Mouse (Mus musculus) telencephalon, adult 2 months (tissue): ENCODE measurements around the gene Atp11a.
A peak's percentile ranks its signal among the peaks of the same experiment; 100 is the strongest.

ENCODE experiments used
- DNase-seq: peaks from one replicate; pipeline ENCODE4 v3.0.0-alpha.2; 2011; ENCODE audit warnings: low read depth, low spot score

Atp11a gene

DNA sequence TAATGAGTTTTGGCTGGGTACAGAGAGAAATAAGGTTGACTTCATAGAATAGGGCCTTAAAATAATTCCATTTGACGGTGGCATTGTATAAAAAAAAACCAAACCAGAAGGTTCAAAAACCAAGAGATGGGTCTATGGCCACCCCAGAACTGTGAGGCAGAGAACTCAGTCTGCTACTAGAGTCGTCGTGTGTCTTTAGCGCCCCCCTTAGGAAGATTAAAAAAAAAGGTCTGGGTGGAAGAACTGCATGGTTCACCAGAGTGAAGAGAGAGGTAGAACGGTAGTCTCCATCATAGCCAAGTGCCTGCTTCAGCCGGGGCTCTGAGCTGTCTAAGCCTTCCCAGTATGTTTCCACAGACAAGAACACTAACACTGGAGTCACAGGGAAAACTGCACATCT lies 54.4 kb downstream of the Atp11a start:
- no peak for DNase-seq

DNA sequence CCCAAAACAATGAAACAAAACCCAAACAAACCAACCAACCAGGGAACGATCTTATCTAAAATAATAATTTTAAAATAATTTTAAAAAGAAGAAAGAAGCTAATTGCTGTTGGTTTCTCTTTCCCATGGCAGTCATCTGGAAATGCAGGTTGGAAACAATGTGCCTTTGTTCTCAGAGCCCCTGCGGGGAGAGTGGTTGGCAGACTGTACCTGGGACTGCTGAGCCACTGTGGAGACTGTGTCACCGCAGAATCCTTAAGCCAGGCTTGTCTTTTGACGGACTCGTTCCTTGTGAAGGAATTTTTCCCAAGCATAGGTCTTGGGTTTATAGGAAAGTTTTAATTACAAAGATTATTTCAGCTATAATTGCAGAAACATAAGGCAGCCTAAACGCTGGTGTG lies 59.6 kb downstream of the Atp11a start:
- no peak for DNase-seq

DNA sequence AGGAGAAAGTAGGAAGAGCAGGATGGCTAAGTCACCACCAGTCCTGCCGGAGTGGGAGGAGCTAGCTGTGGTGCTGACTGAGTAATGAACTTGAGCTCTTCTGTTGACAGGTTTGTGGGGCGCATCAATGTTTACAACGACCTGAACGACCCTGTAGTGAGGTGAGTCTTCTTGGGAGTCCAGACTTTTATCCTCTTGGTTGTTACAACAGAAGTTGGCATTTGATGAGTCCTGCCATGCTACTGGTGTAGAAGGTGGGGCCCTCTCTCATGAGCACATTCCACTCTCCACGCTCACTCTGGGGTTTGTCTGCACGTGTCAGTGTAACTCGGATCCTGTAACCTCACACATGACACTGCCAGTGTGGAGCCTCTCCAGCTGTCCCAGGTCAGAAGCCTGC lies 66.1 kb downstream of the Atp11a start:
- DNase-seq: no peak

DNA sequence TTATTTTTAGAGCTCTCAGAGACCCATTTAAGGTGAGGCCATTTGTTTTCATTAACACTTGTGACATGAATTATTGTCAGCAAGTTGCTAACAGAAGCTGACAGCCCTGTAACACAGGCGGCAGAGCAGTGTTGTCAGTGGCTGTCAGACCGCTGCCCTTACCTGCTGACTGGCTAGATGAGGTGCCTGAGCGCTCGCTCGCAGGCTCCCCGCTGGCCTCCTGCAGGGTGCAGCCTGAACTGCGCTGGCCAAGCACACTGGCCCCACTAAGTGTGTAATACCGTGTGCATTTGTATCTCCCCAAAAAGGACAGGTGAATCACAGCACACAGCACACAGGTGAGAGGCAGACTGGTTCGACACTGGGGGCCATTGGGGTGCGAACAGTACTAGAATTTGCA lies 67.7 kb downstream of the Atp11a start:
- no peak for DNase-seq

DNA sequence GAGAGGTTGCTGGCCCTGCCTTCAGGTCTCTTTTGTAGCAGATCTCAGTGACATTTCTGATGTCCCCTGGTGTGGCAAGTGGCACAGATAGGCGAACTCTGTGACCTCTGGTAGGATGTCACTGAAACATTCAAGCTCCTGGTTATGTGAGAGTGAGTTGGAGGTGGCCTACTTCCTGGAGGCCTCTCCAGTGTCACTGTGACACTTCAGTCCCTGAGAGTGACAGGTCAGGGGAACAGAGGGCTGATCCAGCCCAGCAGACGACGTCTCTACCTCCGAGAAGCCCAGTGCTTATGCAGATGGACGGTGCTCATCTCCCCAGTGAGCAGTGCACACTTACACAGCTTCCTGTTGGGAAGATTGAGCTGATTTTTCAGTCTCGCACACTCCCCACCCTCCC lies 68.4 kb downstream of the Atp11a start:
- DNase-seq: no peak

DNA sequence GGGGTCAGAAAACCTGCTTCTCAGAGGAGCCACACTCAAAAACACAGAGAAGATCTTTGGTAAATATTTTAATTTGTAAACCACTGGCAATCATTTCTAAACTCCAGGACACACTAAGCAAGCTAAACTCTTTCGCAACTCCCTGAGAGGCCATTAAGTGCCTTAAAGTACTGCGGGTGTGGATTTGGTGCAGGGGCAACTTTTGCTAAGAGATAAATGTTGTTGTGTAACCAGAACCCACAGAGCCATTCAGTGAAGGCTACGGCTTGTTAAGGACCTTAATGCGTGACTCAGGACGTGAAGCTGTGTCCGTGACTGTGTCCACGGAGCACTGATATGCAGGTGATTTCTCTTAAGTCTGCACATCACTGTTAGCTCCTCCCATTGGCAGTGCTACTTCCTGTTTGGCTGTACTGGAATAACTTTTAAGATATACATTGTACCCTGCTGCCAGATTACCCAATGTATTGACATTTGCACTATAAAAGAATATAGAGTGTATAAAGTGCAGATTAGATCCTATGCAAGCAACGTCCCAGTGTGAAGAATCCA lies 68.9 kb downstream of the Atp11a start:
- no peak for DNase-seq

DNA sequence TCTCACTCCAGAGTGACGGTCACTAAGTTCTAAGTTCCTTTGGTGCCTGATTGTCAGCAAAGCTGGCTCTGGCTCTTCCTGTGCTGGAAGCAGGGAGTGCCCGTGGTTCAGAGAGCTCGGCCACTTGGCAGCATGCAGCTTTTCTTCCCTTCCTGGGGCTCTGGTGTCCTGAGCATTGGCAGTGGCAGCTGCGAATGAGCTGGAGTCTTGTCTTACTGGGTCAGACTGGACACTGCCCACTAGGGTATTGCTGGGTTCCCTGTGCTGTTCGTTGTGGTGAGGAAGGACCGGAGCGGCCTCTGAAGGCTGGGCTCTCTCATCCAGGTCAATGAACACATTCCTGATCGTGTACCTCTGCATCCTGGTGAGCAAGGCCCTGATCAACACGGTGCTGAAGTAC lies 70.3 kb downstream of the Atp11a start:
- no peak for DNase-seq

DNA sequence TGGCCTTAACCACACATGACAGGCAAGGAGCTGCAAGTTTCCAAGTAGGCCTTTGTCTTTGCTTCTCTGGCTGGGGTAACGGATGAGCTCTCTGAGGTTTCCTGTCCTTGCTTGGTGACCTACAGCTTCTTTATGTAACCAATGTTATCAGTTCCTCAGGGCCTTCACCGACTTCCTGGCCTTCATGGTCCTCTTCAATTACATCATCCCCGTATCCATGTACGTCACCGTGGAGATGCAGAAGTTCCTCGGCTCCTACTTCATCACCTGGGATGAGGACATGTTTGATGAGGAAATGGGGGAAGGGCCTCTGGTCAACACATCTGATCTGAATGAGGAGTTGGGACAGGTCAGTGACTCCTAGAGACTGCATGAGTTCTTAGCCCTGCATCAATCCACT lies 71.5 kb downstream of the Atp11a start:
- DNase-seq: no peak

DNA sequence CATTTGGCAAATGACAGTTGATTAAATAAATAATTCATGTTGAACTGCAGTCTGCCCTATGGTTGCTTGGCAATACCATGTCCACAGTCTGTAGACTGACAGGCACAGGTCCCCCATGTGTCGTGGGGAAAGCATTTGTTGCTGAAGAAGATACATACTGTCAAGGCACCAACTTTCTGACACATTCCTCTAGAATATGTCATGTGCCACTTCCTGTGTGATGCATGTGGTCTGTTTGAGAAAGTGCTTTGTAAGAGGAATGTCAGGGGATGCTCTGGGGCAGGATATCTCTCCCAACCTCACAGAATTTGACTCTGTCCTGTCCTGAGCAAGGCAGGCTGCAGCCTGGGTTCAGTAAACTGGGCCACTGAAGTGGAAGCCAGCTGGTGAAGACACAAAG lies 72.6 kb downstream of the Atp11a start:
- DNase-seq: no peak

DNA sequence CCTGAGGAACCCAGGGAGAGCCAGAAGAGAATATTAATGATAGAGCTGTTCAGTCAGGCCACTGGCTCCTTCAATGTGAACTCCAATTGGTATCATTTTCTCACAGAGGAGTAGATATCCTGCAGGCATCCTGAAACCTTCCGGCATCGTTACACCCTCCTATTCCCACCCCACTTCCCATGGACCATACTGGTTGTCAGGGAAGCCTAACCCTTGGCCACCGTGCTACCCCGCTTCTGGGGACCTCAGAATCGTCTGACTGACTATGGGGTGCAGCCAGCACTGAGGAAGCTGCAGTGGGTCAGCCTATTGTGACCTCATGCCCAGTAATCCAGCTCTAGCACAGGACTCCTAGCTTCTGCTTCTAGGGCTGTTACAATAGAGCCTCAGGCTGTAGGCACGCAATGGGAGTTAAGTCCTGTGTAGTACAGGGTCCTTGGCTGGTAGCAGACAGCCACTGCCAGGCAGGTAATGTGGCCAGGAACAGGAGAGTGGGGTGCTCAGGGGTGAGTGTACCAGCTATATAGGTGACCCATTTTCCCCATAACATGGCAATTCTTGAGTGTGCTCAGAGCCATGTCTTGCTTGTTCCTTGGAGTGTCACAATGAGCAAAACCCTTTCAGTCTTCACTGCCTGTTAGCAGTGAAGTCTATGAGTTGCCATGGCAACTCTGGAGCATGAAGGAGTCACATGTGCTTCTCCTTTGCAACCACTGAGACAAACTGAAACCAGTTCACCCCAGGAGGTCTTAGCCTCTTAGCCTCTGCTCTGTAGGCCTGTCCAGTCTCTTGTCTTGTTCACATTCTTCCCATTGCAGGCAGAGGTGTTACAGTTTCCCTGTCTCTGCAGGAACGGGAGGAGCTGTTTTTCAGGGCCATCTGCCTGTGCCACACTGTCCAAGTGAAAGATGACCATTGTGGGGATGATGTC lies 75.1 kb downstream of the Atp11a start:
- peak; percentile 41 for DNase-seq

DNA sequence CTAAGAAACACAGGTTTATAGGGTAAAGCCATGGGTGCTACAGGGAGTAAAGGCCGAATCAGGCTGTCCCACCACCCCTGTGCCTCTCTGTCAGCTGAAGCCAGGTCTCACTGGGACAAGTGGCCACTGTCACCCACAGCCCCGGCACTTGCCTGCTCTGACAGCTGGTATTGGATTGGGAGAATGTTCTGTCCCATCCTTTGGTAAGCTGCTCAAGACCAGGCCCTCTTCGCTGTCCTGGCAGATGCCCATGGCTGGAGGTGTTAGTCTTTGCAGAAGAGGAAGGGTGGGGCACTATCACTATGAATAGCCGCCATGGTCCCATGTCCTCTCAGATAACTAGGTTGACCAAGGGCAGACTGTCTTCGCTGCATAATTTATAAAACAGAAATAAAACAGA lies 76.8 kb downstream of the Atp11a start:
- no peak for DNase-seq

DNA sequence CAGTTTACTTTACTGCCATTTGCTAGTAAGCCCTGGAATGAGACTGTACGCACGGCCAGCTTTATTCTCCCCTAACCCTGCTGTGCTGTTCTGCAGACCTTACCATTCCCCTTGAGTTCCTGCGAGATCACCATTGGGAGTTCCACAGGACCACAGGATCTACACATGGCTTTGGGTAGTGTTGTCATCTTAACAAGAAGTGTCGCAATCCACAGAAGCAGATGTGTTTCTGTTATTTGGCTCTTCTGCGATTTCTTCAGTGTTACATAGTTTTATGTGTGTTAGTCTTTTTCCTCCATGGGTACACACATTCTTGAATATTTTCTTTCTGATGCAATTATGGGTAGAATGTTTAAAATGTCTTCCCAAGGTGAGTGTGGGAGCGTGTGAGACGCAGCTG lies 84.0 kb downstream of the Atp11a start:
- DNase-seq: no peak

DNA sequence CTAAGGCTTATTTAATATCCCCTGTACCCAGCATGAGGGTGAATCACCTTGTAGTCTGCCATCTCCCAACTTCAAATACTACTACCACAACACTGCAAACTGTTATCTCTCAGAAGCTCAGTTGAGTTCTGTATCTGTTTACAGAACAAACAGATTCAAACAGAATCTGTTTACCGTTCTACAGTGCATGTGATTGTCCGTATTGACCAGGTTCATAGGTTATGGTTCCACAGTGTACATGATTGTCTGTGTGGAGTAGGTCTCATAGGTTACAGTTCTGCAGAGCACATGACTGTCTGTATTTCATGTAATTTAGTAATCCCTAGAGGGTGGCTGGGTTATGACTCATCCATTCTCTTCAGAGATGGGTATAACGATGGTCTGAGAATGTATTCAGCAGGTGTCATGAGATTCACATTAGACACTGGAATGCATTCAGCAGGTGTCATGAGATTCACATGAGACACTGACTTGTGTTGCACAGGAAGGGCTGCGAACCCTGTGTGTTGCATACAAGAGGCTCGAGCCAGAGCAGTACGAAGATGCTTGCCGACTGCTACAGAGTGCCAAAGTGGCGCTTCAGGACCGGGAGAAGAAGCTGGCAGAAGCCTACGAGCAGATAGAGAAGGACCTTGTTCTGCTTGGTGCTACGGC lies 85.7 kb downstream of the Atp11a start:
- no peak for DNase-seq

DNA sequence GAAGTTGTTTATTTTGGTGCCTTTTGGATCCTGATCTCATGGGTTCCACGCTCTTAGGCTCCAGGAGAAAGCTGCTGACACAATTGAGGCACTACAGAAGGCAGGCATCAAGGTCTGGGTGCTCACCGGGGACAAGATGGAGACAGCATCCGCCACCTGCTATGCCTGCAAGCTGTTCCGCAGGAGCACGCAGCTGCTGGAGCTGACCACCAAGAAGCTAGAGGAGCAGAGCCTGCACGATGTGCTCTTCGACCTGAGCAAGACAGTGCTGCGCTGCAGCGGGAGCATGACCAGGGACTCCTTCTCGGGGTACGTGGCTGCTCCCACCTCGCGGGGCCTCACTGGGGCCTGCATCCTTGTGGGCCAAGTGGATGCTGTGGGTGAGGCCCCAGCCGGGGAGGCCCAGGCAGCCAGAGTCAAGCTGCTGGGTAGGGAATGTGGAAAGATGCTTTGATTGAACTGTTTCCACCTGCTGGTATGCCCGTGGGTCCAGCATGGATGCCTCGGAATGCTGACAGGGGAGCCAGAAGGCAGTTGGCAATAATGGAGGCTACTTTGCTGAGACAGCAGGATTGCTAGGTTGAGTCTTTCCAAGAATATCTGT lies 87.6 kb downstream of the Atp11a start:
- DNase-seq: no peak

DNA sequence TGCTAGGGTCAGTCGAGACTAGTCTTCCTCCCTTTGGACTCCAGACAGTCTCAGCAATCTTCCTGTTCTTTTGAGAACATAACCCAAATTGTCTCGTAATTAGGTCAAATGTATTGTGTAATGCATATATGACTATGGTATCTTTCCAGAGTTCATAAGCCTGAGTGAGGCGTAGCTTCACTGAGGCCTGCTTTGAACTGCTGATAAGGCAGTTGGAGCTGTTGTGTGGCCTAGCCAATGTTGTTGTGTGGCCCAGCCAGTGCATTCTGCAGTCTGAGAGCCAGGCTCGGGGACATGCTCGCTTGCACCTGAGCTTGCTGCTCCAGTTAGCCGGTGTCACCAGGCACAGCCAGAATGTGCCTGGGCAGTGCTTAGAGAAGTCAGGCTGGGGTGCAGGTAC lies 89.6 kb downstream of the Atp11a start:
- no peak for DNase-seq

DNA sequence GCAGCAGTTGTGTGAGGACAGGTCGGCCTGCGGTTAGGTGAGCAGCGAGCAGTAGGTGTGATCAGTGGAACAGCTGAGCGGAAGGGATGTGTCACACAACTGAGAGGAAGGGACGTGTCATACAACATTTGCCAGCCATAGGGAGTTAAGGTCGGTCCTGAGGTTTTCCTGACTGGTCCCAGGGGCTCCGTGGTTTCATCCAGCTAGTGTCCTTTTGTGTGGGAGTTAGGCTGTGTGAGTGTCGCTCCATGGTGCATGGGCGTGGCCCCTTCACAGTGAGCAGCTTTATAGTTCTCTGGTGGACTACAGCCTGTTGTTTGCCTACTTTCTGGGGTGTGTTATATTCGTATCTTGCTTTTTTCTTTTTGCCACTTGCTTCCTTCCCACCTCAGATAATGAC lies 94.4 kb downstream of the Atp11a start:
- DNase-seq: no peak

DNA sequence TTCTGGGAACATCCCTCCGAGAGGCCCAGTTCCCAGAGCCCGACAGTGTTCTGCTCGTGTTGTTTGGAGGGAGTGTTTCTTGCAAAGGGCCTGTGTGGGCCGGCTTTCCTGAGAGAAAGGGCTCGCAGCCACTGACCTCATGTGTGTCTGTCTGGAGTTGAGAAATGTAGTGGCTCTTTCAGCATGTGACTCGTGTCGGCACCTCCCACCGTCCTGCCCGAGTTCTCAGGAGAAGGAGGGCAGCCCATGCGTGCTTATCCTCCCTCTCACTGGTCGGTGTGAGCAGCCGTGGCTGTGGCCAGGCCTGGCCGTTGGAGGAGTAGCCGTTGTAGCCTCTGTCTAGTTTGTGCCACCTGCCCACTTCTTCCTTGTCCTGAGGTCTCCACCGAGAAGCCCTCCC lies 99.2 kb downstream of the Atp11a start:
- no peak for DNase-seq

DNA sequence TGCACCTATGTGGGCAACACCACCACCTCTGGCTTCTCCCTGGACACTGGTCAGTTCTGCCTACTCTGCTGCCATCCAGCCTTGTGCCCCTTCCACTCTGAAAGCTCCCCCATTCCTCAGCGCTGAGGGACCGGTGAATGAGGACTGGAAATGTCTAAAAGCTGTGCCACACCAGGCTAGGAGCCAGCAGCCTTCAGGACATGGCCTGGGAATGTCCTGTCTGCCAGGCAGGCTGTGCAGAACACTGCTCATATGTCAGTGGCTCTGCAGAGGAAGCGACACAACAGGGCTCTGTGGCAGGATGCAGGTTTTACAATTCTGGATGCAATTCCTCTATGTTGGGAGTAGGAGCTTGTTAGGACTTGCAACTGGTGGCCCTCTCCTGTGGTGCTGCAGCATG lies 106.2 kb downstream of the Atp11a start:
- DNase-seq: no peak

DNA sequence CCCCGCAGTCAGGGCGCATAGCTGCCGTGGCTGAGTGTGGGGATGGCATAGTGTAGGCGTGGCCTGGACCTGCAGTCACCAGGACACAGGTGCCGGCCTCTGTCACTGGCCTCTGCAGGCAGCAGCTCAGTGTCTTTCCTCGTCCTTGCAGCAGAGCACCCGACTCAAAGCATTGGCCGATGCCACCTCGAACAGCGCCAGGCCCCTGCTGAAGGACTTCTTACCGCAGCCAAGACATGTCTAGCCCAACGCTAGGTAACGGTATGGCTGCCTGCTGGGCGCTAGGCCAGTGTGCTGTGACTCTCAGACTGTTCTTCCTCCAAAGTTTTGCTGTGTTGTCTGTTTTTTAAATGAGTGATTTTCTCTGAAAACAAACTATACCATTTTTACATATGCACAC lies 106.8 kb downstream of the Atp11a start:
- no peak for DNase-seq

DNA sequence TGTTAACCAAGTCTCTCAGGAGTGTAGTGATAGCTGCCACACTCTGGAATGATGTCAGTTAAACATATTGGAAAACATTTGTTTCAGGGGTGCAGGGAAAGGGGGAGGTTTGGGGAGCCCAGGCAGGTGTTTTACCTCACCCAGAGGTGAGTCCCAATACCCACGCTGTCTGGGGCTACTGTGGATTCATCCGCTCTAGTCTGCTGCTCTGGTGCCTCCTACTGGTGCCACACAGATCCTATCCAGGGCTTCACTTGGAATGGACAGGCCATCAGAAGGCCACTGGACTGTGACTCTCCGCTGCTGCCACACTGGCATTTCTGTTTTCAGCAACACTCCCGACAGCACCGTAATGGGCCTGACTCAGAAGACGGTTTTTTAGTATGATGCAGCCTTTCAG lies 109.0 kb downstream of the Atp11a start:
- DNase-seq: no peak

DNA sequence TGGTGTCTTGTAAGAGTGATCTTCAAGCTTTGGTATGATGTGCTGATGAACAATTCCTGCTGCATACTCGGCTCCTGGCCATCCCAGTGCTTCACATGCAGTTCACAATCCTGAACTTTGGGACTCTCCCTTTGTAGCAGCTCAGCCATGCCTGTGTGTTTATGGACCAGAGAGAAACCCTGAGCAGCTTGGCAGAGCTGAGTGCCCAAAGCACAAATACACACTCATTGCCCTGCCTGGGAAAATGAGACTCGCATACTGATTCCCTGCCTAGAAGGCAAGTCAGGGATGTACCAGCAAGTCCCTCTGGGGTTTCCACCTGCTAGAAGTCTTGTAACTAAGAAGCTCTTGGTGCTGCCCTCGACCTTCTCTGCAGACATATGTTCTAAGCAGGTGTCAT lies 112.8 kb downstream of the Atp11a start:
- no peak for DNase-seq

DNA sequence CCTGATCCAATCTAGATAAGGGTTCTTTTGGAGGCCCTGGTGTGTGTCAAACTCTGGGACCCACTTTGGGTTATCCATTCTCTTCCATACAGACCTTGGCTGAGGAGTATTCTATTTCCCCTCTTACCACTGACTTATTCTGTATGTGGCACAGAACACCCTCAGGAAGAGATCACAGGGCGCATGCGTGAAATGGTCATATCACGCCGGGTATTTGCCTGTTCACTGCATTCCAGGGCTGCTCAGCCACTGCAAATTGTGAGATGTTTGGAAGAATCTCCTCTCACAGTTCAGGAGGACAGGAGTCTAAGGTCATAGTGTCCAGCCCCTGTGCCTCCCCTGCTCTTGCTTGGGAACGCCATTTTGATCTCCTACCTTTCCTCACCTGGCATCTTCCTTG lies 113.8 kb downstream of the Atp11a start:
- DNase-seq: no peak

DNA sequence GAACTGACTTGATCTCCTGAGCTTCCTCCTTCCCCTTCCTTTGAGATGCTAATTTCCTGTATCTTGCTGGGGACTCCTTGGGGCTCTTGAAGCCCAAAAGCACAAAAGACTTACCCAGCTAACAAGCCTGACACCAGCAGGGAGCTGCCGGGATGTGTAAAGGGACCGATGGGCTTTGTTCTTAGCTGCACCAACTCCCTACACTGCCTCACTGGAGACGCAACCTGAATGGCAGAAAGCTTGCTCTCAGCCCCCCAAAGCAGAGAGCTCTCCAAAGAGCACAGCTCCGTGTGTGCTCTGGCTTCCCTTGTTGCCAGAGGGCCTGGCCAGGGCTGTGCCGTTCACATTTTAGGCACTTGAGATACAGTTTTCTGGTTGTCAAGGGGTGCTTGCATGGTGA lies 114.6 kb downstream of the Atp11a start:
- DNase-seq: no peak
